Mouse (Mus musculus) hindbrain, embryonic 15.5 days (tissue): ENCODE data around the gene Gata3. TPM values are rescaled to one million over a fixed set of nuclear protein-coding genes. Genes with fewer than 3 reads are reported as not detected.

Experiments used
- ATAC-seq: fragments of 200-750 bp; cut with Nextera tagmentation; 2 replicates; pipeline ENCODE4 v1.8.0; 2017; ENCODE audit warnings: low read depth, moderate number of reproducible peaks, moderate TSS enrichment; ENCODE audit not compliant: low FRiP score
- H3K27ac ChIP-seq: fragments of 300-500 bp; sonication (generic); replicated peaks from 2 replicates; pipeline ENCODE4 v1.5.1; 2015; ENCODE audit warnings: mild to moderate bottlenecking, inconsistent platforms
- H3K27me3 ChIP-seq: fragments of 300-500 bp; sonication (generic); 2 replicates; pipeline ENCODE4 v1.6.1; 2015; ENCODE audit warnings: control low read depth, inconsistent platforms
- H3K36me3 ChIP-seq: fragments of 300-500 bp; sonication (generic); 2 replicates; pipeline ENCODE4 v1.6.1; 2015; ENCODE audit warnings: control low read depth, inconsistent platforms
- H3K4me1 ChIP-seq: fragments of 300-500 bp; sonication (generic); replicated peaks from 2 replicates; pipeline ENCODE4 v1.6.1; 2015; ENCODE audit warnings: control low read depth, inconsistent platforms
- H3K4me2 ChIP-seq: fragments of 300-500 bp; sonication (generic); 2 replicates; pipeline ENCODE4 v1.6.1; 2015; ENCODE audit warnings: moderate library complexity, mild to moderate bottlenecking, inconsistent platforms
- H3K4me3 ChIP-seq: fragments of 300-500 bp; sonication (generic); 2 replicates; pipeline ENCODE4 v1.5.1; 2015; ENCODE audit warnings: mild to moderate bottlenecking, inconsistent platforms
- H3K9ac ChIP-seq: fragments of 300-500 bp; sonication (generic); 2 replicates; pipeline ENCODE4 v1.6.1; 2015; ENCODE audit warnings: inconsistent platforms
- H3K9me3 ChIP-seq: fragments of 300-500 bp; sonication (generic); 2 replicates; pipeline ENCODE4 v1.6.1; 2016; ENCODE audit warnings: control low read depth, inconsistent platforms
- WGBS: fragments of 180-500 bp; shearing (Covaris S2); methylation state at CpG from one replicate; pipeline ENCODE4 v1.1.7; 2015; 5-methylcytosine and 5-hydroxymethylcytosine counted together
- polyA plus RNA-seq: library from polyadenylated mRNA; unstranded; fragments of >200 nt; fragmentation: Nextera tagmentation; extraction: Ambion mirVana; gene quantifications from 2 replicates; pipeline ENCODE4 v1.2.1, GENCODE M21; 2015

Gata3 gene
- polyA plus RNA-seq, 1 experiment from 2014 or later: 28.8 TPM

DNA sequence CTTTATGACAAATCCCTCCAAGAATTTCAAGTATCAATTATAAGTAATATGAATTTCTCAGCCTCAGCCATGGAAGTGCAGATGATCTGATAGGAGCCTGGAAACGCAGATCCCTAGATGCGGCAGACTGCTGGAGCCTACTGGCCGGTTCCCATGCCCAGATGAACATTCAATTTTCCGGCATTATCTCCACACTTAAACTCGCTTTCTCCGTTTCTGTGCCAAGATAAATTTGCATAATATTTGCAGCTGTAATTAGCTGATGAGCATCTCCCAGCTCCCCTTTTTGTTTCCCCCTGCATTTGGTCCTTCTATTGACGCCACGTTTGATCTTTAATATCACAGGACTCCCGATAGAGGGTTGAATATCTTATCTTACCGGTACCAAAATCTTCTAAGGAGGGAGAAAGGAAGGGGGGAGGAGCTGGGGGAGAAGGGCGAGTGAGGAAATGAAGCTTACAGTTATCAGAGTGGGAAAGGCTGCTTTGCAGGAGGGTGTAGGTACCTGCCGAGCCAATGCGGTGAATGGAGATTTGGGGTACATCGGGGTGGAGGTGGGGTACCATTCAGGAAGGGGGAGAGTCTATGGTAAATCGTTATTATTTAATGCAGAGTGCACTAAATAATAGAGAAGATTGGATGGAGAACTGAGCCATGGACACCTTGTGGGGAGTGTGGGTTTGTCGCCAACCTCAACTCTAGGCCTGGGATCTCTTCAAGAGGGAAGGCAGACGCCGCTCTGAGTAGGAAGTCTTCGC lies 5.2 kb upstream of the Gata3 start:
- Histone ChIP-seq H3K4me3 (no peak overlapping the region), H3K27ac (no peak overlapping the region)

DNA sequence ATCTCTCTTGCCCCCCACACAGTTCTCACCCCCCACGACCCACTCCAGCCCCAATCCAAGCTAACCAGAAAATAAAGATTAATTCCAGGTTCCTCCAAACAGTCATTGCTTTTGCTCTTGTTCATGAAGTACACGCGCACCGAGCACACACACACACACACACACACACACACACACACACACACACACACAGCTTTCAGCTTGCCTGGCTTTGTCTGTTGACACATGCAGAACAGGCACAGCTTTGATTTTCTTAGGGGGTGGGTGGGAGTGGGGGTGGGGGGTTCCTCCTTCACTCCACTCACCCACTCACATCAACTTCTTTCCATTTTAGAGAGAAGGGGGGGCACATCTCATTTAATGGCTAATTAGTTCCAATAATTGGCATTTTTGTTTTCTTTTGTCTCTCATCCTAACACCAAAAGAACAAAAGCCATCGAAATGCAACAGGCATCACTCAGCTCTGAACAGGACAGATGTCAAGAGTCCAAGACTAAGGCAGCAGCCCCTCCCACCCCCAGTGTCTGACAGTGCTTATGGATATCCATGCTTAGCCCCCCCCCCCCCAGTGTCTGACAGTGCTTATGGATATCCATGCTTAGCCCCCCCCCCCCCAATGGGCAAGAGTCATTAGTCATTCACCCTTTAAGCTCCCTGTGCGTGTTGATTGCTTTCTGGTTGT lies 3.6 kb upstream of the Gata3 start:
- no peaks in the 10 kb centered on the region for H3K9me3 ChIP-seq
- no peak for ATAC-seq
- H3K4me3 ChIP-seq: no peak overlapping the region
- H3K4me2 ChIP-seq: no peak overlapping the region
- no peaks in the 10 kb centered on the region for H3K36me3 ChIP-seq
- H3K9ac ChIP-seq: no peak overlapping the region
- peaks cover 13% of the 10 kb centered on the region; the same call in 1 of the 2 replicates for H3K4me1 ChIP-seq
- H3K27me3 ChIP-seq: peaks cover 86% of the 10 kb centered on the region
- no peak overlapping the region for H3K27ac ChIP-seq
- WGBS: 0% methylated on average over 6 of the region's 6 CpGs

More for the DNA sequence above, 5.2 kb upstream of the Gata3 start:
- no peak for ATAC-seq
- peaks cover 88% of the 10 kb centered on the region for H3K27me3 ChIP-seq
- H3K9me3 ChIP-seq: no peaks in the 10 kb centered on the region
- no peaks in the 10 kb centered on the region for H3K36me3 ChIP-seq
- WGBS: 2% methylated on average over 19 of the region's 19 CpGs
- H3K9ac ChIP-seq: no peak overlapping the region
- H3K4me2 ChIP-seq: no peak overlapping the region
- H3K4me1 ChIP-seq: peaks cover 10% of the 10 kb centered on the region; the same call in 1 of the 2 replicates

DNA sequence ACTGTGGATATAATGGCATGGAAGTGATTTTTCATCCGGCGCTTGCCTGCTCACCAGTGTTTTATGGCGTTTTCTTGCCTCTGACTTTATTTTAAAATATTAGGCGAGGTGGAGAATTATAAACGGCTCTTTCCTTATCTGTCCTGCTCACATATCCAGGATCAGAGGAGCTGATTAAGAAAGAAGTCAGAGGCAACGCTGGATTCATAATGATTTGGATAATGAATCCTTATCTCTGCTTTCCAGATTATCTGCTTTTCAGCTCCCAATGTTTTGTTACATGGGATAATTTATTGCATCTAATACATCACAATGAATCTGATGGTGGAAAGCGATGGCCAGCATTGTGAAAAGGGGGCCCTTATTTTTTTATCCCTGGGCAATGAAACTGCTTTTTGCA lies 2.7 kb upstream of the Gata3 start:
- WGBS: 7% methylated on average over 7 of the region's 7 CpGs
- Histone ChIP-seq H3K9ac (no peak overlapping the region), H3K27ac (no peak overlapping the region)

DNA sequence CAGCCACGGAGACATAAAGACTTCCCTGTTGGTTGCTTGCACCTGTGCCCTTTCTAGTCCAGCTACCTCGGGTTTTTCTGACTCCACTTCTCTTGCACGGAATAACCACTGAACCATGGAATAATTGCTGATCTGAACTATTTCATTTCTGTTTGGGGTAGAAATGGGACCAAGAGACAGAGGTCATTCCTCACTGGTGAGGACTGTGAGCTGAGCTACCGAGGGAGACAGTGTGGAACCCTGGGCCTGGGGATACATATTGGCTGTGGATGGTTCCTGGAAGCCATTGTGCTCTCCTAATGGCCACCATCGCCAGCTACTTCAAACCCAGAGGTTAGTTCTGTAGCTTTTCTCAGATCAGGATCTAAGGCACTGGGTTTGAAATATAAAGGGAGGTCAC lies 1.1 kb upstream of the Gata3 start:
- Histone ChIP-seq H3K36me3 (no peaks in the 10 kb centered on the region), H3K9ac (no peak overlapping the region), H3K9me3 (no peaks in the 10 kb centered on the region), H3K4me3 (no peak overlapping the region), H3K27me3 (peaks cover 84% of the 10 kb centered on the region), H3K4me1 (peaks cover 9% of the 10 kb centered on the region; the same call in 1 of the 2 replicates), H3K4me2 (no peak overlapping the region), H3K27ac (no peak overlapping the region)
- no peak for ATAC-seq
- 3% methylated on average over 5 of the region's 5 CpGs for WGBS

More for the DNA sequence above, 2.7 kb upstream of the Gata3 start:
- Histone ChIP-seq H3K27me3 (peaks cover 84% of the 10 kb centered on the region), H3K4me3 (no peak overlapping the region), H3K36me3 (no peaks in the 10 kb centered on the region), H3K4me1 (peaks cover 13% of the 10 kb centered on the region; the same call in 1 of the 2 replicates), H3K9me3 (no peaks in the 10 kb centered on the region), H3K4me2 (no peak overlapping the region)
- no peak for ATAC-seq

DNA sequence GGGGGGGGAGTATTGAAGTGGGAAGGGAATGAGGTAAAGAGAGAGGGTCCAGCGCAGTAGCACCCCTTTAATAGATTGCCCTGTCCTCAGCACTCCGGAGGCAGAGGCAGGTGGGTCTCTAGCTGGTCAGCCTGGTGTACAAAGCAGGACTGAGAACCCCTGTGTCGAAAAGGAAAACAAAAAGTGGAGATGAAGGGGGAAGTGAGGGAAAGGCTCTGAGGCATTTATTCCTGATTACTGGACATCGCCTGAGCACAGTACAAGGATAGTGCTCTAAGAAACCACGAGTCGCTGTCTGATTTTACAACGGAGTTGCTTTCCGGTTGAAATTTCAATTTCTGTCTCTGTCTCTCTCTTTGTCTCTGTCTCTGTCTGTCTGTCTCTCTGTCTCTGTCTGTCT lies 417 bp upstream of the Gata3 start:
- no peaks in the 10 kb centered on the region for H3K9me3 ChIP-seq
- H3K27ac ChIP-seq: no peak overlapping the region
- H3K36me3 ChIP-seq: no peaks in the 10 kb centered on the region
- no peak overlapping the region for H3K9ac ChIP-seq
- peaks cover 86% of the 10 kb centered on the region for H3K27me3 ChIP-seq
- 0 out of 2 replicates have a peak, but pooled peaks cover 7% of the 10 kb centered on the region for H3K4me1 ChIP-seq
- H3K4me3 ChIP-seq: no peak overlapping the region
- 6% methylated on average over 8 of the region's 8 CpGs for WGBS
- H3K4me2 ChIP-seq: no peak overlapping the region
- no peak for ATAC-seq

DNA sequence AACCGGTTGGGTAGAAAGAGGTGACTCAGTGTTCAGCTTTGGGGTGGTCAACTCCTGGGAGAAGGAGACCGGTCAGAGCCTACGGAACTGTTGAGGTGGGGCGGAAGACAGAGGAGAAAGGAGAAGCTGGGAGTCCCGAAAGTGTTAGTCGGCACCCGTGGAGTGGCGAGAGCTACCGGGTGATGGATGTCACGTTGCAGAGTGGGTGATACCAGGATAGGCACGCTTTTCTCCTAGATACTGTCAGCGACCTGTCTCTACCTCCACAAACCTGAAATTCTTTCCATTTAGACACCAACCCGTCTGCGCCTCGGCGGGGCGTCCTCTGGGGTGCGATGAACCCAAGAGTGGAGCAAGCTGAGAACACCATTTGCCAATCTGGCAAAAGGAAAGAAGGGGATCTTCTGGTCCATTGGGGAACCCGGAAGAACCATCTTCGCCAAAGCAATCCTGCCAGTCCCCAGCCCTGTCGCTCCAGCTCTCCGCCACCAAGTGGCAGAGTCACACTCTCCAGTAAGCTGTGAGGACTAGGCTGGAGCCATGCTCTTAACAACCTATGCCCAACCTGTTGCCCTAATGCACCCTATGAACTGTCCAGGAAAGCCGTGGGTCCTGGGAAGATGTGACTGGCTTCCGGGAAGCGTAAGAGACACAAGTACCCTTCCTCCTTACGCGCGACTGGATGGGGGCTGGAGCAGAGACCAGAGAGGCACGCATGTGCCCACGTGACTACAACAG lies 752 bp downstream of the Gata3 start, which contains the start of gene 9230102O04Rik:
Gene 9230102O04Rik, minus strand, starts transcription at position 628 of the 738 bp plus-strand sequence.
- H3K4me1 ChIP-seq: 0 out of 2 replicates have a peak, but pooled peaks cover 3% of the 10 kb centered on the region
- H3K4me2 ChIP-seq: peak within 1 kb of the TSS; percentile 44
- peaks cover 84% of the 10 kb centered on the region for H3K27me3 ChIP-seq
- H3K9me3 ChIP-seq: no peaks in the 10 kb centered on the region
- WGBS: under 1% methylated on average over 30 of the region's 30 CpGs
- no peak within 1 kb of the TSS for H3K9ac ChIP-seq
- ATAC-seq: peak; percentile 64
- H3K27ac ChIP-seq: no peak within 1 kb of the TSS
- H3K4me3 ChIP-seq: peak within 1 kb of the TSS; percentile 22
- no peaks in the 10 kb centered on the region for H3K36me3 ChIP-seq

DNA sequence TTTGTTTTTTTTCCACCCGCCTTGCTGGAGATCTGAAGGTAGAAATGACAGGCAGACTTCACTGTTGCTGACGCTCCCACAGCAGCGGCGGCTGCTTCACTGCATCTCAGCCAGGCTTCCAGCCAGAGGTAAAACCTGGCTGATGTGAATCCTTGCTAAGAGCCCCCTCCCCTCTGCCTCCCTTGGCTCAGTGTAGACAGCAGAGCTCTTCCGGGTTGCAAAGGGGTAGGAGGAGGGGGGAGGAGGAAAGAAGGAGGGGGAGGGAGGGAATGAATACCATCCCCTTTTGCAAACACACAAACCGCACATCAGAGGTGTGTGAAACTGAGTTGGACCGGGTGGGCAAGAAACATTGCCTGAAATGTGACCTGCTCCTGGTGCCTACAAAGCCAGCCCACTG lies 2.2 kb downstream of the Gata3 start:
- no peak overlapping the region for H3K9ac ChIP-seq
- H3K27me3 ChIP-seq: peaks cover 70% of the 10 kb centered on the region
- no peak overlapping the region for H3K27ac ChIP-seq
- H3K4me2 ChIP-seq: 0 out of 2 replicates have a peak overlapping the region, but pooled peaks have one; percentile 7
- H3K4me3 ChIP-seq: peak overlapping the region; percentile 14
- H3K9me3 ChIP-seq: no peaks in the 10 kb centered on the region
- no peaks in the 10 kb centered on the region for H3K36me3 ChIP-seq
- 0 out of 2 replicates have a peak, but pooled peaks have one; percentile 15 for ATAC-seq
- 0 out of 2 replicates have a peak, but pooled peaks cover 10% of the 10 kb centered on the region for H3K4me1 ChIP-seq
- under 1% methylated on average over 7 of the region's 7 CpGs for WGBS

DNA sequence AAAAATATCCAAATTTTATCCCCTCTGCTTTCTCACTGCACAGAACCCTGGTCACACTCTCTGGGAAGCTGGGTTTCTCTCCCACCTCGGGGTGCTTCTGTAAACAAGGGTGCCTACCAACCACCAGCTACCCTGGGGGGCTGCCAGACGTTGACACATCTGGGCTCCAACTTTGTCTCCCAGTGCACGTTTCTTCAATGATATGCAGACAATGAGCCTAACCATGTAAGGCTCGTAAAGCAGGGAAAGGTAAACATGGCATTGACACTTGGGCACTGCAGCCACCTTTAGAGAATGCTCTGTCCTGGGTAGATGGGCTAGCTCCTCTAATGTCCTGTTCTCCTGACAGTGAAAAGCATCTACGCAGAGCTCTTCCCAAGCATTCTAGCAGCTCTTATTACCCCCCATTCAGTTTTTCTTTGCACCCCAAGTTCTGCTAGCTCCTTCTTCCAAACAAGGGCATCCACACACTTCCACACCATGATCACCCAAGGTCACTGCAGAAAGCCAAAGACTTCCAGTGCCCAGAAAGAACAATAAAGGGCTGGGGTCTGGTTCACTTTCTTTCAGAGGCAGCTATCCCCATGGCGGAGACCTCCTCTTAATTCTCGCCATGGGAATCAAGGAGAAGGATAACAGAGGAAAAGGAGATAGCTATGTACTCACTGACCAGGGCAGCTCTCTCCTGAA lies 2.8 kb downstream of the Gata3 start:
- Histone ChIP-seq H3K27ac (no peak overlapping the region), H3K9ac (0 out of 2 replicates have a peak overlapping the region, but pooled peaks have one; percentile 5), H3K36me3 (no peaks in the 10 kb centered on the region), H3K9me3 (no peaks in the 10 kb centered on the region), H3K4me2 (0 out of 2 replicates have a peak overlapping the region, but pooled peaks have one; percentile 14), H3K27me3 (peaks cover 65% of the 10 kb centered on the region), H3K4me1 (peaks cover 14% of the 10 kb centered on the region), H3K4me3 (peak overlapping the region; percentile 14)
- no peak for ATAC-seq
- WGBS: 2% methylated on average over 7 of the region's 7 CpGs

DNA sequence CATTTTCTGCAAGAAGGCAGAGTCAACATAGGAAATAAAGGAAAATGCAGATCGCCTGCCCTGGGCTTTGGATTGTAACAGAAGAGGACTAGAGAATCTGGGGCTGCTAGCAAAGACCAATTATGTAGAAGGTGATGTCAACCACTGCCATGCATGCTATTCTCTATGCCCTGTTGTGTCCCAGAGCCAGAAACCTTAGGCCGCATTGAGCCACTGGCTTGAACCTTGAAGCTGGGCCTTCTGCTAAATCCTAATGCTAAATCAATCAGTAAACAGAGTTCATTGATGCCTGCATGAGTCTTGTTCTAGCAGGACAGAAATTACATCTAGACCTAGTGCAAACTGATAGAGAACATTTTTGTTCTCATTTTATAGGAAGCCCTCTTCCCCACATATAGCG lies 3.8 kb downstream of the Gata3 start:
- peaks cover 64% of the 10 kb centered on the region for H3K27me3 ChIP-seq
- peaks cover 21% of the 10 kb centered on the region for H3K4me1 ChIP-seq
- H3K9ac ChIP-seq: no peak overlapping the region
- WGBS: 7% methylated on average over 3 of the region's 3 CpGs
- no peak for ATAC-seq
- peak overlapping the region; percentile 27 for H3K4me2 ChIP-seq
- H3K36me3 ChIP-seq: no peaks in the 10 kb centered on the region
- peak overlapping the region; percentile 28 for H3K4me3 ChIP-seq
- no peaks in the 10 kb centered on the region for H3K9me3 ChIP-seq
- H3K27ac ChIP-seq: 0 out of 2 replicates have a peak overlapping the region, but pooled peaks have one; percentile 22

DNA sequence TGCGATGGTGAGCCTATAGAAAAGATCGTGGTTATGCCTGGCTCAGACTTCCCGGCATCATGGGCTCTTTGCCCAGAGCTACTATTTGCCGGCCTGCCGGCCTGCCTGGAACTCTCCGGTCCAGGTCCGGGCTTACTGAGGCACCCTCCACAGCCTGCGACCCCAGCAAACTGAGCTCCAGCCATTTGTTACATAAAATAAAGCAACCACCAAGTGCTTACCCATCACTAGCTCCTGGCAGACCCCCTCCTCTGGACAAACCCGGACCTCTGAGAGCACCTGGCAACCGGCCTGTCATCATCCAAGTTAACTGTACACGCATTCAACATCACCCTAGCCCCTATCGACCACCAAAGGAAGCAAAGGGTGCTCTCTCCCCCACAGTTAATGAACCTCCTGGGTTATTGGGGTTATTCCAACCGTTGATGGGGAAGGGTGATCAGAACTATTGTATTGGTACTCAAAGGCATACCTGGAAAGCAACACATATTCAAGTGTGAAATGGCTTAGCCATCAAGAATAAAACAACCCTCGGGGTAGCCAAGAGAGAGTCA lies 4.5 kb downstream of the Gata3 start:
- peaks cover 25% of the 10 kb centered on the region for H3K4me1 ChIP-seq
- H3K36me3 ChIP-seq: no peaks in the 10 kb centered on the region
- no peak overlapping the region for H3K9ac ChIP-seq
- whole genome bisulfite sequencing: 3% methylated on average over 14 of the region's 14 CpGs
- peak overlapping the region; percentile 32; the same call in 1 of the 2 replicates for H3K27ac ChIP-seq
- peaks cover 59% of the 10 kb centered on the region for H3K27me3 ChIP-seq
- peak overlapping the region; percentile 27 for H3K4me2 ChIP-seq
- H3K9me3 ChIP-seq: no peaks in the 10 kb centered on the region
- no peak for ATAC-seq
- H3K4me3 ChIP-seq: peak overlapping the region; percentile 28
